Mouse (Mus musculus) layer of hippocampus, adult 8-10 months (tissue): ENCODE results near the gene Slc35c1. TPM values are rescaled to one million over a fixed set of nuclear protein-coding genes. Genes with fewer than 3 reads are reported as not detected.

Experiments
- DNase-seq, 2 experiments: peaks; one replicate each; pipeline ENCODE4 v3.0.0; 2022; ENCODE audit warnings: low spot score in 2 of 2
- total RNA-seq, 4 experiments: library from RNA; stranded (reverse); gene quantifications; 2 replicates each; pipeline ENCODE4 v1.2.4; 2022

The Slc35c1 gene
- total RNA-seq = 10 to 100 TPM; 13.2 to 17.1 (median 14.7) TPM

DNA sequence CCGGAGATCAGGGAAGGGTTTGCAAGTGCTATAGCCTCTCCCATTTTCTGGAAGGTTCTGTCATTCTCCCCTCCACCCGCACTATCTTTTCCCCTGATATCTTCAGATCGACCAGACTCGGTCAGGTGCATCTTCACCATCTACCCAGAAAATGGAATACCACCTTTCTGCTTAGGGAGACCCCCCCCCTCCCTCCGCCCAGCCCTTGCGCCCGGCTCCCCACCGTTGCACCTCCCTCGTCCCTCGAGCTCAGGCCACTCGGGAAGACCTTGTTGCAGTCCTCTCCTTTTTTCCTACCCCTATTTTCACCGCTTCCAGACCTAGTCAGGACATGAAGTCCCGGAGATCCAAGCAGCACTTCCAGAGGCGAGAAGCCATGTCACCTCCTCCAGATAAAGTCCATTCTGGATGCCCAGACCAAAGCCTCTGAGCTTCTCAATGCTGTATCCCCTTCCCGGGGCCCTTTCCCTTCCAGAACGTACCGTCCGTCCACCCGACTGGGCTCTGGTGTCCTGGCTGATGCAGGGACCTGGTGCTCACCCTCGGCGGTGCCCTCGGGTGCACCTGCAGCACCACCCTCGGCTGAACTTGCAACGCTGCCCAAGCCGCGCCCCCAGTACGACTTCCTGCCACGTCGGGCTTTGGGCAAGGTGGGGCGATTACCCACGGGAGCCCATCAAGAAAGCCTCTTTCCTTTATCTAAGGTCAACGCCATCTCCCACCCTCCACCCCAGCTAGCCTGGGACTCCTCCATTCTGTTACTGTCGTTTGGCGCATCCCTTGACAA is at the start of gene Slc35c1:
TSS of gene Slc35c1 (minus strand) at position 618 of the 787 bp plus-strand sequence.
- DNase-seq = no peak

DNA sequence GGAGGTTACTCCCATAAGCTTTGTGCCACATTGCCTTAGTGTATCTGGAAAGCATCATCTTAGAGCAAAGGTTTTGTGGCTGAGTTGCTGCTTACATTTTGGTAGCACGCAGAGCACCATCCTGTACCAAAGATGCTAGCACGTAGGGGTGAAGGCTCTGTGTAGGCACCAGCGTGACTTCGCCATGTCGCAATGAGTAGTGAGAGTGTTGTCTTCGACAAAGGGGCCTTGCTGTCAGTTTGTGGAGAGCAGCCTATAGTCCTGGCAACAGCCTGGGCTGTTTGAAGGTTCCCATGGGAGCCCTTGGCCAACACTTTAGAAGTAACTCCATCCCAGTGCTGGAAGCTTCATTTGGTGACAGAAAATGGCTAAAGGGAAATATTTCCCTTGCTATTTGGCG is 45.0 kb upstream of the Slc35c1 start:
- DNase-seq = no peak

DNA sequence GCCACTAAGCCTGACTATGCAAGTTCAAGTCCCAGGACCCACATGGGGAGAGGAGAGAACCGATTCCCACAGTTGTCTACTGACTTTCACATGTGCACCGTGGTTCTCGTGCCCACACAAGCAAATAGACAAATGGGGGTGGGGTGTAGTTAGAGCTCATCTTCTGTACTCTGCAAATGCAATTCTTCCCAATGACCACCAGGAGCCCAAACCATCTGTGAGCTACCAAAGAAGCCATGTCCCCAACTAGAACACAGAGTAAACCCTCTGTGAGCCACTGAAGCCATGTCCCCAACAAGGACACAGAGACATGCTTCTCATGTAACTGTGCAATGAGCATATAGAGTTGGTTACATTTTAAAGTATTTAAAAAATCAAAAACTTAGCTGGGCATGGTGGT is 43.1 kb upstream of the Slc35c1 start:
- DNase-seq = no peak

DNA sequence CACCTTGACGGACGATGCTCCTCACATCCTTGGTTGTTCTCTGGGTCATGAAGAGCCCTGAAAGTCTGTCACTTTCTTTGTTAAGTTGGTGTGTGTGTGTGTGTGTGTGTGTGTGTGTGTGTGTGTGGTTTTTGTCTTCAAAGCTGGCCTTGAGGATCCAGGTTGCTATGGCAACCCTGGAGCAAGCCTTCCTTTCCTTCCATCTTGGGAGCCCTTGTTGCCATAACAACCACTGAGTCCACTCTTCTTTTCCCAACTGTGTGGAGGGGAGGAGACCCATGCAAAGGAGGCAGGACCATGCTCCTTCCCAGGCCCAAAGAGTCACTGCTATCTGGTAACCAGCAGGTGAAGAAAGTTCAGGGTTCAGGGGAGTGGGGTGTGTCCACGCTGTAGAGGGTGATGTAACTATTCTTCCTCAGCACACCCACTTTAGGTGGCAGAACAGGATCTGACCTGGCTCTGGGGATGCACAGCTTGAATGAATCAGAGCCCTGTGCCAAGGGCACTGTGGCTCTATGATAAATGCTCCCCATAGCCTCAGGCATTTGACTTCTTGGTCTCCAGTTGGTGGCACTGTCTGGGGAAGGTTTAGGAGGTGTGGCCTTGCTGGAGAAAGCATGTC is 39.5 kb upstream of the Slc35c1 start:
- peak; percentile 56 to 67 for DNase-seq

DNA sequence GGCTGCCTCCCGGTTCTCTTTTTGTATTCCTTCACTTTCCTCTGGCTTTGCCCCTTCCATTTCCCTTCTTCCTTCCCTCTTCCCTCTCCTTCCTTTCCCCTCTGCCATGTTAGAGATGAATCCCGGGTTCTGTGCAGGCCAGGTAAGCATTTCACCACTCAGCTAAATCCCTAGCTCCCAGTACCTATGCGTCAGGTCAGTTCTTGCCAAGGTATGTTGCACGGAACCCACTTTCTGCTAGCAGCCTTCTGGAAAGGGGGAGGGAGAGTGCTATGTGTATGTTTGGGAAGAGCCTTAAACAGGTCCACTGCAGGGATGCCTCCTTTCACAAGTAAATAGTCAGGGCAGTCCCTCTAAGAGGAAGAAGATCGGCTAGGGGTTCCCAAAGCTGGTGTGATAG is 36.8 kb upstream of the Slc35c1 start:
- DNase-seq = no peak

DNA sequence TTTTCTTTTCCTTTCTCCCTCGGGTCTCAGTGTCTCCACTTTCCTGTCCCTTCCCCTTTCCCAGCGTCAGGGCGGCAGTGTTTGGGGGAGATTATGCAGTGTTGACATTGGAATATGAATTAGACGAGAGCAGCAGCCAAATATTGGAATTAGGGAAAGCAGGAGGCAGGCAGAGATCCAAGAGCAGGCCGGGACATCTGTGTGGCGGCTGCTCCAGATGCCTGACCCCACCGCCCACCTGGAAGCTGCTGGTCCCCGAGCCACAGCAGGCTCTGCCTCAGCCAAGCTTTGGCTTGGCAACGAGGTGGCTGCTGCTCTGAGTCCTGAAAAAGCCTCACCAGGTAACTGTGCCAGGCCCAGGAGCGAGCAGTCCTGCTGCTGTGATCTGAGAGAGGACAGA is 36.3 kb upstream of the Slc35c1 start:
- no peak for DNase-seq

DNA sequence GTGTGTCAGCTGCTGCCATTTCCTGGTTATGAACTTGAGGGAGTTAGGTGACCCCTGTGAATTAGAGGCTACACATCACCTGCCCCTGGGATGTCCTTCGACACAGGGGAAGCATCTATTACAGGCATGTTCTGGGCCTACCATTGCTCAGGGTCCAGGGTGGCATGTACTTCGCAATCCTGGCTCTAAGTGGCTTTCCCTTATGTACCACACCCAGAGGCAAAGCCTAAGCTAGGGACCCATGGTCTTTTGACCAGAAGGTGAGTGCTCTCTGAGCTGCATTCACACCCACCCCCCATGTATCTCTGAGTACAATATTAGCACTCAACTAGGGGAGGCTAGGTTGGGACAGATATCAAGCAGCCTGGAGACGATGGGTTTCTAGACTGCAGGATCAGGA is 34.6 kb upstream of the Slc35c1 start:
- no peak for DNase-seq

DNA sequence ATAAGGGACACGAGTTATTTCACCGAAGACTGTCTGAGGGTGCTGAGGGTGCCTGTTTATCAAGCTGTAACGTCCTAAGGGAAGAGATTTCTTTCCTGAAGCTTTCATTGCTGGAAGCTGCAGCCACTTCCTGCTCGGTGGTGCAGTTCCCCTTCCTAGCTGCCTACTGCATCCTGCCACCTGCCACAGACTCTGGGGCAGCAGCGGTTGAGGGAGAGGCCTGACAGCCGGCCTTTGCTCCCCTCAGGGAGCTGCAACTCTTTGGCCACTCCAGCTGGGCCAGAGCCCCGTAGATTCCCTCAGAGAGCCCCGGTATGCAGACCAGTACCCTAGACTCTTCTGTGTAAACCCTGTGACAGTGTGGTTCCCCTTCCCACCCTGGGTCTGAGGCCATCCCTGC is 34.1 kb upstream of the Slc35c1 start:
- no peak for DNase-seq

DNA sequence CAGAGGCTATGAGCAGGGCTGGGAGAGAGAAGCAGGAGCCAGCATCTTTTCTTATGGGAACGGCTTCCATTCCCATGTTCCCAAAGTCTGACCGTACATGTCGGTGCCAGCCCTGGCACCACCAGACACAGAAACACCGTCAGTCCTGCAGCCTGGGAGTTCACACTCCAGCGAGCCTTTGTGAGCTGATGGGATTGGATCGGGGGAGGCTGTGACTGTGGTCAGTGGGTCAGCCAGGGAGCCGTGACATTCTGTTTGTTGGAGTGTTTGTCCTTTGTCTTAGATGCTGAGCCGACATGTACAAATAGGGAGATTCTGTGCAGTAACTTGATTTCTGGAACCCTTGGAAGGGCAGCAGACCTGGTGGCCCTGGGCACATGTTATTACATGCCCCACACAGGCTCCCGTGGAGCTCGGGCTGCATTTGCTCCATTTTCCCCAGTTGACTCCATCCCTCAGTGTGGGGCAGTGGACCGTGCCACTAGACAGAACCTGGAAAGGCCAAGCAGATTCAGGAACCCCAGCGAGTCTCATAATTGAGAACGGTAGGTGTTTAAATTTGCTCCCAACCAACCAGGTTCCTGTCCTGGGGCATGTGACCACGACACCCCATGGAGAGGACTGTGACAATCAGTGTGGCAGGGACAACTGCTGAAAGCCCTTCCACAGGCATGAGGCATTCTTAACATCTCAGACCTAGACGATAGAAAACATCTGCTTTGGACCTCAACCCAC is 33.5 kb upstream of the Slc35c1 start:
- no peak for DNase-seq

DNA sequence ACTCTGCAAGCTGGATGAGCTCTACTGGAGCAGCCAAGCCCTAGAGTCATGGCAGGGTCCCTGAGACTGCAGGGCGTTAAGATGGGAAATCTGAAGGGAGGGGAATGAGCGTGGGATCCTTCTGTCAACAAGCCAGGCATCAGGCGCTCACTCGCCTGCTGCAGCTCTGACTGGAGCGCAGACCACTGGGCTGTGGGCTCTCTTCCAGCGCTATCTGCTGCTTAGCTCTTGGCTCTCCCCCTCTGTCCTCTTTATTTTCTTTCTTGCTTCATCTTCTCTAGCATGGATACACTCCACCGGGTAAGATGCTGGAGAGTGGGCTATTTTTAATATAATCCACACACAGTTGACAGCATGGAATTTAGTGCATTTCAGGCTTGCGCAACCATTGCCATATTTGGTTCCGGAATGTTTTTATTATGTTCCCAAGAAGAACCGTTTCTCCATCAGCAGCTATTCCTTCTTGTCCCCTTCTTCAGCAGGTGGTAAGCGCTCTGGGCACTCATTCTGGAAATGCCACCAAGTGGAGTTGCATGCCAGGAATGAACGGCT is 31.7 kb upstream of the Slc35c1 start:
- peak; percentile 44 to 51 for DNase-seq

DNA sequence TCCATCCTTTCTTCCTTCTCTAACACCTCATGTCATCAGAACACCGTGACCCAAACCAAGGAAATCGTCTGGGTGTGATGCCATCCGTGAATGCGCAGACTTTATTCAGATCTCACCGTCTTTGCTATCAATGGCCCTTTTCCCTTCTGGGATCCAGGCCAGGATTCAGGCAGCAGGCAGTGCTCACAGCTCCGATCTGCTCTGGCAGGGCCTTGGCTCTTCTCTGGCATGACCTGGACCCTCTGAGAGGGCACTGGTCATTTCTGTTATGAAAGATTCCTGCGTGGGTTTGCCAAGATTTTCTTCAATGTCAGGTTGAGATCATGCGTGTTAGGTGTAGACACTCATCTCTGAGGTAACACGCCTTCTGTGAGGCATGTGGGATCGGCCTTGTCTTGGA is 30.2 kb upstream of the Slc35c1 start:
- no peak for DNase-seq

DNA sequence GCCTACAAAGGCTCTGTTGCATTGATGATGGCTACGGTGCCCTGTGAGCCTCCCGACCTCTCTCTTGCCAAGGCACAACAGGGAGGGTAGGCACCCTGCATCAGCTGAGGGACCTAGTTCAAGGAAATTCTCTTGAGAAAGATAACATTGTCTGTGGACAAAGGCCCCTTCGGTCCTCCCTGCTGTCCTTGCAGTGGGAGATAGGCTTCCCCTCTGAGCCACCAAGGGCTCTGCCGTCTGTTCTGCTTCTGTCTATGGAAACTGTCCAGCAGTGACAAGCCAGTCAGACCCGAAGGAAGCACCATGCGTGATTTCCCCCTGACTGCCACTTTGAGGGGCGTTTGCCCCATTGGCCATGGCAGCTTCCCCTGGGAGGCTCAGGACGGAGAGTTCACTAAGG is 27.5 kb upstream of the Slc35c1 start:
- DNase-seq = no peak

DNA sequence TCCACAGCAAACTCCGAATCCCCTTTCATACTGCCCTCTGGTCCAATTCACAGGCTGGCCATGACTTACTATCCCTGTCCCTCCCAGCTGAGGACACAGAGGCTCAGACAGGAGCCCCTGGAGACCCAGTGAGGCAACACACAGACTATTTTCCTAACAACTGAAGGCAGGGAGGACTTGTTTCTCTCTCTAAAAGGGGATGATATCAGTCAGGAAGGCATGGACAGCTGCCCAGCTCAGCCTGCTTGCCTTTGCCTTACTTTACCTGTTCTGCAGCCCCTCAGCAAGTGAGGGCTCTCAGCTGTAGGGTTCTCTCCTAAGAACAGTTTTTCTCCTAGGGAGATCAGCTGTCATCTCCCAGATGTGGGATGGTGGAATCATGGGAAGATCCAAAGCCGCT is 26.6 kb upstream of the Slc35c1 start:
- DNase-seq = no peak

DNA sequence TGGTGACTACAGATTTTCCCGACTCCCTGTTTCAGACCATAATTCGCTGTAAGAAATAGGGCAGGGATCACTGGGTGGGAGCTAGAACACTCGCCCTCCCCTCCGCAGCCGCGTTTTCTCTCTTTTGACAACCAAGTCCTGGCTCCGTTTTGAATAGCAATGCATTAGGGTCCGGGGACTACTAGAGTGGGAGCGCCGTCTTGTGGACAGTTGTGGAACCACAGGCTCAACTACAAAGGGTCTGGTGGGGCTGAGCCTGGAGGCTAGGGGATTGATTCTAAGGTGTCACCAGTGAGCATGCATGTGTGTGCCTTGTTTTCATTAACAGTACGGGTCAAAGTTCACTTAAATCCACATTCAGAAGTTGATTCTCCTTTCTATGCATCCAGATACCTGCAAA is 26.1 kb upstream of the Slc35c1 start:
- peak; percentile 65 to 87 for DNase-seq

DNA sequence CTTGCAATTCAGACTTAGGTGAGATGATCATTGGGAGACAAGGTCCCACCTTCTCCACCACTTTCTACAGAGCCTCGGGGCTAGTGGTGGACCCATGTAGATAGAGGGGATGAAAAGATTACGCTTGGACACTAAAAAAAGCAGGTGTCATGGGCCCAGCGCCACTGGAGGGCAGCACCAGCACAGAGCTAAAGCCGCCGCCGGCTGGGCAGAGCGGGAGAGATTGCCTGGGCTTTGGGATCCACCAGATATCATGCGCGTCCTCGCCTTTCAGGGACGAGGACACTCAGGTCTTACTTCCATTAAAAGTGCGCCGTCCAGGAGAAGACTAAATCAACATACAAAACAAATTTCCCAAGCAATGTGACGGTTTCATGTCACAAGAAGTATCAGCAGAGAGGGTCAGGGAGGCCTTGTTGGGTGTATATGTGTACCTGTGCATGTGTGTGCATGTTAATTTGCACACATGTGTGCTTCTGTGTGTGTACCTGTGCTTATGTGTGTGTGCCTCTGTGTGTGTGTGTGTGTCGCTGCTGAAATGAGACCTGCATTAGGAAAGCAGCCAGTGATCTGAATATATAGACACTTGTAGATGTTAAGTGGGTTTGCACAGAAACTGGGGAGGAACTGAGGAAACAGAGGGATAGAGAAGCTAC is 25.4 kb upstream of the Slc35c1 start:
- DNase-seq = peak; percentile 55 to 81

DNA sequence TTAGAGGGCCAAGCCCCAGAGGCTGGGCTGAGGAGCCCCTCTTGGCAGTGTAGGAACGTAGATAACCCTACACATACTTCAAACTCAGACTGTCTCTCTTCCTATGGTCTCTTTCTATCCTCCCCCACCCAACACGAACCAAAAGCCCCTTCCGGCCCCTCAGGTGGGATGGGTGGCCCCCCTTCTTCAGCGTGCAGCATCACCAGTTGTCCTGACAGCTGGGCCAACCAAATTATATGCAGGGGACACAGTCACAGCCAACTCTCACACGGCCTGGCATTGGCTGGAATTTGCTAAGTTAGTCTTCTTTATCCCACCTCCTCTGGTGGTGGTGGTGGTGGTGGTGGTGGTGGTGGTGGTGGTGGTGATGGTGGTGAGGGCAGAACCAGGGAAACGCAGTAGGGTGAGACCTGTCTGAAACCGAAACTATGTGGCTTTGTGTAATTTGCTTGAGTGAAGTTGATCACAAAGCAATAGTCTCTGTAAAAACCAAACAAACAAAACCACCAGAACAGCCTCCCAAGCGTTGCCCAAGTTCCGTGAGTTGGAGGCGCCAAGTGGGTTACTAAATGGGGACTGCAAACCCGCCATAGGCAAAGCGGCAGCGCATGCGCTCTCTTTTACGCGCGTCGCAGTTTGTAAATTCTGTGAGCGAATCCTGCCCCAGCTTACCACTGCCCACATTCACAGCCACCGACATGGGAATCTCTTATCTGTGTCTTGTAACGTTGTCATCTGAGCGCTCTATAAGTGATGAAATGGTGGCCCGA is 24.1 kb upstream of the Slc35c1 start:
- DNase-seq = no peak

DNA sequence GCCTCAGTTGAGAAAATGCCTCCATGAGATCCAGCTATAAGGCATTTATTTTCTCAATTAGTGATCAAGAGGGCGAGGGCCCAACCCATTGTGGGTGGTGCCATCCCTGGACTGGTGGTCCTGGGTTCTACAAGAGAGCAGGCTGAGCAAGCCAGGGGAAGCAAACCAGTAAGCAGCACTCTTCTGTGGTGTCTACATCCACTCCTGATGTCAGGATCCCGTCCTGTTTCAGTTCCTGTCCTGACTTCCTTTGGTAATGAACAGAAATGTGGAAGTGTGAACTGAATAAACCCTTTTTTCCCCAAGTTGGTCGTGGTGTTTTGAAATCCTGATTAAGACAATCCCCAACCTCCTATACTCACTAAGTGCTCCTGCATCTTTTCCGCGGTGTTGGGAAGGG is 23.2 kb upstream of the Slc35c1 start:
- DNase-seq = no peak

DNA sequence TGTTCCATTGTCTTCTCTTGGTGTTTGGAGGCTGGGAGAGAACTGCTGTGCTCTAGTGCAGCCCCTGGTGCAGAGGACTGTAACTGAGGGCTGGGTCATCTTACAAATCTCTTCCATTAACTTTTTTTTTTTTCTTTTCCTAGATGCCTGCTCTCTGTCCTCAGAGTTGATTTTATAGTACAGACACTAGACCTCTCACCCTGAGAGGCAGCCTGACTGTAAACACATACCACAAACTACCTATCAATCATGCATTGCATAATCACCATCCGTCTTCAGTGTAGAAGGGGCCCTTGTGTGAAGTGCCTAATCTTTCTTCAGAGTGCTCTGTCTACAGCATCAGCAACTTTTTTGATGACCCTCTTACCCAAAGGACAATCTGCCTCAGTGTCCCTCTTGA is 22.2 kb upstream of the Slc35c1 start:
- DNase-seq = no peak

DNA sequence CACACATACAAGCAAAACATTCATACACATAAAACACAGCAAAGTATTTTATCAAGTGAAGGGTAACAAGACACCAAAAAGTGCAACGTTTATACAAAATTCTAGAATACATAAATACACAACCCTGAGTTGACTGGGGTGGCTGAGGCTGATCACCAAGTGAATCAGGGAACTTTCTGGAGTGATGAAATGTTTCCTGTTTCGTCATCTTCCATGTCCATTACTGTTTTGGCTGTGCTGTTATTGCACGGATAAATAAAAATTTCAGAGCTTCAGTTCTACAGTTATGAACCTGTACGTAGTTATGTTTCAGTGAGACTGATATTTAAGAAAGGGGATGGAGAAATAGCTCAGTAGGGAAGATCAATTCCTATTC is 18.0 kb upstream of the Slc35c1 start:
- no peak for DNase-seq

DNA sequence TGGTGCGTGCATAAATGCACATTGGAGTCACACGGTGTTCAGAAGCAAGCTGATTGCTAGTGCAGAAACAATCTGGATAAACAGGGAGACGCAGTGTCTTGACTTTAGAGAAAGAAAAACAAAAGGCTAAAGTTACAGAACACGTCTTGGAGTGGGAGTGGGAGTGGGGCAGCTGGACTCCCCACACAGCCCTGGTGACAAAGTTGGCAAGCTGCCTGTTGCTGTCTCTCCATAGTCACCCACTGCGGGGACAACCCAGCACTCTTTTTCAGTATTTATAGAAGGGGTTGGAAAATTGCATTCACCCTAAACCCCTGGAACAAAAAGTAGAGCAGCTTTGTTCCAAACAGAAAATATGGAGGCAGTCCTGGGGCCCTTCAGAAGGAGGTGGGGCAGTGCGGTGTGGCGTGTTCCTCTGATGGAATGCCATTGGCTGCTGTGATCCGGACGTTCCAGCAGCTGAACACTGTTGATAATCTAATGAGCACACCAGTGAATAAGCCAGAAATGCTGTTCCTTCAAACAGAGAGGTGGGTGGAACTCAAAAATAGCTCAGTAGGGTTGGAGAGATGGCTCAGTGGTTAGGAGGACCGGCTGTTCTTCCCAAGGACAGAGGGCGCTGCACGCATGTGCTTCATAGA is 17.5 kb upstream of the Slc35c1 start:
- DNase-seq = no peak
